Mouse (Mus musculus) lung, postnatal 0 days (tissue): ENCODE data around the gene Phldb2.

ENCODE experiments used
- CTCF ChIP-seq: IDR thresholded peaks from 2 replicates; pipeline ENCODE4 v1.5.1; 2016; ENCODE audit warnings: antibody characterized with exemption, mild to moderate bottlenecking
- EP300 ChIP-seq: IDR thresholded peaks from 2 replicates; pipeline ENCODE4 v1.6.1; 2016; ENCODE audit warnings: antibody characterized with exemption, mild to moderate bottlenecking, control low read depth

DNA sequence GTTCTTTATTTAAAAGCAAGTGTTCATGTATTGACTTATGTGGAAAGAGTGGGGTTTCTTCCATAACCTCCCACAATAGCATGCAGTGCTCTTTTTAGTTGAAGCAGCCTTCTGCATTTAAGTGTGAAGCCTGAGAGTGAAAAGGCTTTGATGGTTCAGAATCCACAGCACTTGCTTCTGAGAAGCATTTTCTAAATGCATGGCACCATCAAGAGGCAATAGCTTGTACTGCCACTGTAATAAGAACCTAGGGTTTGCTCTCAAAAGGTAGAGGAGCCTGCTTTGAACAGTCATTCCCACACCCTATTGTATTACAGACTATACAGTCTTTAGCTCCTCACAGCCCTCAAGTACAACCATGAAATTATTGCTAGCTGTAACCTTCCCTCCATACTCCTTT lies 136.7 kb downstream of the Phldb2 start:
- TF ChIP-seq EP300 (no peak), CTCF (peak; percentile 49)
